Mouse (Mus musculus) right cerebral cortex, postnatal 25 days (tissue): Measurements from ENCODE around the gene 4931406P16Rik.

Experiments
- DNase-seq: peaks from one replicate; pipeline ENCODE4 v3.0.0; 2022

Gene 4931406P16Rik

DNA sequence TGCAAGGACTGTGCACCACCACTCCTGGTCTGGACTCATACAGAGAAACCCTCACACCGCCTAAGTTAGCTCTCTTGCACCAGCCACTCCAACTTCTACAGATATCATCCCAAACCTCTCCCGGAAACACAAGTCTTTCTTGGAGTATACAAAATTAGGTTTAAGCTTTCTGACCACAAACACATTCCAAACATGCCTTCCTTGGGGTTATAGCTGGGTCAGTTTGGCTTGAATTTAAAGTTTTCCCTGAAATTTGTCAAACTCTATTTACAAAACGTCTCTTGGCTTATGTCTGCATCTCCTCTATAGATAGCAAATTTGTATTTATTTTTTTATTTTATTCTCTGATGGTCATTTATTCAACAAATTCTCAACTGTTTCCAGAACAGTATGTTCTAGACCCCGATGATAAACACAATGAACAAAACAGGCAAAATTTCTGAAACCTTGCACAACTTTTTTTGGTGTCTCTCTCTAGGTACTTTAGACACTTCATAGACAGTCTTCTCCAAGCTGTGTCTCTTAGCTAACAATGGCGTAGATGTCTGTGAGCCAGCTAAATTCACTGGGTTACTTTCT lies 4.1 kb downstream of the 4931406P16Rik start:
- no peak for DNase-seq

DNA sequence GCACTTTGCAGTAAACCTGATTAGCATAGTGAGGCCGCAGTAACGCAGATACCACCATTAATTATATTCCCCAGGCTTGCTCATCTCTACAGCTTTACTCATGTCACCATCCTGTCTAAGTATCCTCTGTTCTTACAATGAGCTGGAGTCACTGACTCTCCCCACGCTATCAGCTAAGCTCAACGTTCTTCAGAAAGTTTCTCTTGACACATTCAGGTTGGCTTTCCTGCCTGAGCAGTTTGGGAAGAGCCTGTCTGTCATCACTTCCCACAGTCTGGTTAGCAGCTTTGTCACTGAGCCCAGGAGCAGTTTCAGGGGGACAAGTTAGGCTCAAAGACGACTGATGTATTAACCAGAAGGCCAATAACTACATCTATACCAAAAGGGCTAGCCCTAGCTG lies 4.8 kb downstream of the 4931406P16Rik start:
- DNase-seq, result no peak

DNA sequence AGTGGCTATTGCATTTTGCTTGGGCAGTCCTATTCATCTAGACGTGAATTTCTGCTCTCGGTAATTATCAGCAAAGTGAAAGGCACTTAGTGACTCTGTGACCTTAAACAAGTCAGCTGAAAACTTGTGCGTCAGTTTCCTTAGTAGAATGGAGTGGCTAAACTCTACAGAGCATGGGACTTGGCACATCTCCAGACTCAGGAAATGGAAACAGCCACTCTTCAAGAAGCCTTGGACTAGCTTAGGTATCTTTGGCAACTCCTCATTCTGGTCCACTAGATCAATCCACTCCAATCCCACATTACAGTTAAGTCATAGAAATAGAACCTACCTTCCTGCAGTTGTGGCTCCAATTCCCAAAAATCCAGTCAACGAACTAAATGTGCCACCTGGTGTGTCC lies 7.9 kb downstream of the 4931406P16Rik start:
- no peak for DNase-seq

DNA sequence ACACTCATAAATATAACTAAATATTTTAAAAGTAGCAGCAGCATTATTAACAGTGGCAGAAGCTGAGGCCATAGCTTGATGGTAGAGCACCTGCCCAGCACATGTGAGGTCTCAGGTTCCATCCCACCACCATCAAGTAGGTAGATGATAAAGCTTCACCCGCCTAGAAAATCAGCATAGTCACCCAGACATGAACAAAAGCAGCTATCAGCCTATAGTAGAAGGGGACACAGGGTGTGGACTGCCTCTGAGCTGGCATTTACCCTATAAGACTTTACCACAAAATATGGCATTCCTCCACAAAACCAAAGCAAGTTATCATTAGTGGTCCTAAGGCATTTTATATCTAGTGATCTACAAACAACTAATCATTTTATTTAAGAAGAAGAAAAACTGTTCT lies 10.7 kb downstream of the 4931406P16Rik start:
- DNase-seq, result no peak

GRCm38 (mm10) chr7:34301952-34302351 lies 11.4 kb downstream of the 4931406P16Rik start:
- no peak for DNase-seq

GRCm38 (mm10) chr7:34298818-34299217 lies 14.5 kb downstream of the 4931406P16Rik start:
- DNase-seq, result no peak

DNA sequence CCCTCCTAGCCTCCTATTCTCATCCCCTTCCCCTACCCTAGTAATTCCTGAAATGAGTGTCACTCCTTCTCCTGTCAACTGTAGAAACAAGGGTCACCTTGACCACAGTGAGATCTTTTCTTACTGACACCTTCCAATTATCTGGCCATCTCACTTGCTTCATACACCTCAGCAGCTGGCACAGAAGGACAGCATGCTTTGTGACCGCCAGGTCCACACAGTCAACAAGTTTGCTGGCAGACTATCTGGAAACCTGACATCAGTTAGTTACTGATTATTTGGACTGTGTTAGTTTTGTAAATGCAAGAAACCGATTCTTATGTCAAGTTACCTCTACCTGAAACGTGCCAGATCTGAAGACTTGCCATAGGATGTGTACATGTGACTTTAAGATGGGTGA lies 17.2 kb downstream of the 4931406P16Rik start:
- no peak for DNase-seq

- no peak for DNase-seq
Measured at GRCm38 (mm10) chr7:34292633-34293032, 20.7 kb downstream of the 4931406P16Rik start.

GRCm38 (mm10) chr7:34291265-34291664 lies 22.1 kb downstream of the 4931406P16Rik start:
- no peak for DNase-seq

GRCm38 (mm10) chr7:34290450-34291151 lies 22.8 kb downstream of the 4931406P16Rik start:
- no peak for DNase-seq

DNA sequence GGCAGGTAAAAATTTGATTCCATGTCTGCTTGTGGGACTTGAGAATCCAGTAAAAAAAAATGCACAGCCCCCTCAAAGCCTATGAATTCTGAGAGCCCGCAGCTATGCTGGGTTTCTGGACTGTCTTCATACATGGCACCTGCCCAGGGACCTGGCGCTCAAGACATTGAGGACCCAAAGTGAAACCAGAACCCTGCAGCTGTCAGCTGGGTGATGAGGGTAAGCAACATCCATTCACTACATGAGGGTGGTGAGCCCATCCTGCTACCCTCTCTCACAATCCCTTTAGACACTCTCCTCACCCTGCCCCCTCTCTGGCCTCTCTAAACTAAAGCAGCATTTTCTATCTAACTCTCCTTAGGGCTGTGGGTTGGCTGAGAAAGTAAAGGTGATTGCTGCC lies 35.7 kb downstream of the 4931406P16Rik start:
- no peak for DNase-seq

DNA sequence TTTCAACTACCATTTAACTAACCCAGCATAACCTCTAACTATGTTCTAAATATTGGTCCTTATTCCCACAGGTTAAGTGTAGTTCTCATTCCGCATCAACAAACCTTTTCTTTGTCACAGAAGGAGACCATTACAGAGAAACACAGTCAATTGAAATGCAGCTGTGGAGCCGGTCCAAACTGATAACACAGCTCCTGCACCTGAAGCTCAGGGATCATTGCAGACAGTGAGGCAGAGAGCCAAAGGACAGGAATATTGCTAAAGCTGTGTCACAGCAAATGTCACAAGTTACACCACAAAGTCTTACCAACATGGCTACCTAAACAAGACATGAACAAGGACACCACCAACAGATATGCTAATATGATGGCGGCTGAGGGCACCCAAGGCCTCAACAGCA lies 37.3 kb downstream of the 4931406P16Rik start:
- DNase-seq, result no peak

GRCm38 (mm10) chr7:34272465-34272864 lies 40.9 kb downstream of the 4931406P16Rik start:
- DNase-seq, result no peak

- no peak for DNase-seq
Measured at GRCm38 (mm10) chr7:34268463-34268862, 44.9 kb downstream of the 4931406P16Rik start.

DNA sequence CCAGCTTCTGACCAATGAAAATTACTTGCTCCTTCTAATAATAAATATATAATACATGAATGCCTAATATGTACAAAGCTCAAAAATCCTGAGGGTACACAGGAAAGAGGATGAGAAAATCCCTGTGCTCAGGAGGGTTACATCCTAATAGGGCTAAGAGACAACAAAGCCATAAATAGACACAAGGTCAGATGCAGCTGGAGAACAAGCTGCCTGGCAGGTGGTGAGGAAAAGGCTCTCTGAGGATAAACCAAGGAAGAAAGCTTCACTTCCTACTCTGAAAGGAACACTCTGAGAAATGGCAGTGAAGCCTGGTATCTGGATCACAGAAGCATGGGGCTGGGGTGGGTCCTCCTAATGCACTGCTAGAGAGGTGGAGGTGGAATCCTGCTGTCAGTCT lies 46.9 kb downstream of the 4931406P16Rik start:
- no peak for DNase-seq

DNA sequence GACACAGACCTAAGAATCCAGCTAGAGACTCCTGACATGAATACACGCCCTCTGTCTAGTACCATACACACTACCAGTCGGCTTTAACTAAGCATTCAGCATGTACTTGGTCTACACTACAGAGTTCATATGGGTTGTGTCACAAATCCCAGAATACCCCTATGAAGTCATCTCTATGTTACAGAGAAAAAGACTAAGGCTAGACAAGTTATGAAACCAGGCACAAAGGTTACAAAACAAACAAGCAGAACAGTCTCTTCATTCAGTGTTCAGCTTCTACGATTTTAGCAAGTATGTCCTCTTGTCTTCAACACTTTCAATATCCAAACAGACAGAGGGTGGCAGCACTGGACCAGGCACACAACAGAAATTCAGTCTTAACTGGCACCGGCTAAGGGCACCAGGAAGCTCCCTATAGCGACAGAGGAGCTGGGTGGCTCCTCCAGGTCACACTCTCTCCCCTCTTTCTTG lies 47.4 kb downstream of the 4931406P16Rik start:
- peak; percentile 28 for DNase-seq

GRCm38 (mm10) chr7:34263437-34263836 lies 49.9 kb downstream of the 4931406P16Rik start:
- no peak for DNase-seq

DNA sequence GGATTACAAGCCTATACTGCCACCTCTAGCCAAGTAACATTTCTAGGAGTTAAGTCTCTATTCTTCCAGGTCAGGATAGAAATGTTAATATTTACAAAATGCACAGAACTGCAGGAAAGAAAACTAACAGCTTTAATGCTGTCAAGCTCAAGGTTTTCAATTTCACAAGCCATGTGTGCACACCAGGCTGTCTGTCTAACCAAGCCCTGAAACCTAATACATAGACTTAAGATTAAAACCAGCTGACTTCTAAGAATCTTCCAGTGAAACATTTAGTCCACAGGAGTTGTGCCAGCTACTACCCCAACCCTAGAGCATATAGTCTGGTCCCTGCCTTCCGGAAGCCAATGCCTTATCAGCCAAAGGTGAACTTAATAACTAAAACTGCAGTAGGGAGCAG lies 54.9 kb downstream of the 4931406P16Rik start:
- DNase-seq, result no peak

DNA sequence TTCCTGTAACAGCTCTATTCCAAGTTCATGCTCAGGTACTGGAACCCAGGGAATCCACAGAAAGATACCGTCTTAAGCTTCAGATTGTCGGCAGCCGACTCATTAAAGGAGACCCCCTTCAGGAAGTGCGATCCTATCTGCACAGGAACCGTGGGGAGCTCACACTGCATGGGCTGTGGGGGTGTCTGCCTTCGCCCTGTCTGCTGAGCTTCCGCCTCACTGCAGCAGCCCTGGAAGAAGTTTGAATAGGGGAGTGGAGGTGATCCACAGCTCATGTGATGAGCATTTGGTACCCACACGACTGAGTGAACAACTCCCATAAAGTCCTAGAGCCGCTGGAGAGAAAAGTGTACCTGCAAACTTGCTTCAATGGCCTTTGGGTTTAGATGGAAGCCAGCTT lies 56.1 kb downstream of the 4931406P16Rik start:
- peak; percentile 21 for DNase-seq

DNA sequence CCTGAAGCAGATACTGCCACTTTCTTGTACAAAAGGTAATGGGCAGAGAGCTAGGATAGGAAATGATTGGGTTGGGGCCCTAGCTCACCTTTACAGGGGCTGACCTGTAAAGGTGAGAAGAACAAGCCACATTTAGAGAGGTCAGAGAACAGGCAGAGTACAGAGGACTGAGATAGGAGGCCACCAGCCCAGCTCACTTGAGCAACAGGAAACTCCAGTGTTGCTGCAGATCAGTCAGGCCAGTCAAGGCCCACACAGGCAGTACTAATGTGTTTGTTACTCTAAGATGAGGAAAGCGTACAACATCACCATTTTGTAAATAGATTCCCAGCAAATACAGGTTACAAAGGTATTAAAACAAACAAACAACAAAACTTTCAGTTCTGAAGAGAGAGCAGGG lies 57.4 kb downstream of the 4931406P16Rik start:
- DNase-seq, result no peak

DNA sequence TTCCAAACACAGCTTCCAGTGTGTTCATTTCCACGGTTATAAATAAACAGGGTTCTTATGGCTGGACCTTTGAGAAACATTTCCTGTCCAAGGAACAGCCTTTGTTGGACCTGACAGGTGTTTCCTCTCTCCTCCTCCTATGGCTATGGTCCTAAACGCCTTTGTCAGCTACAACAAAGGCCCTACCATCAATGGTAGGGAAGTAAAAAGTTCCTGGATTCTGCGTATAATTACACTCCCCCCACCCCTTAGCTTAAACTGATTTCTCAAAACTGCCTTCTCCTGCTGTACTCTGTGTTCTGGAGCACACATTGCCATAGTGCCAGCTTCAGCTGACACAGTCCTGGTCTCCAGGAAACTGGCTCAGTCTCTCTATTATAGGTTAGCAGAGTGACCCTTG lies 58.2 kb downstream of the 4931406P16Rik start:
- no peak for DNase-seq

DNA sequence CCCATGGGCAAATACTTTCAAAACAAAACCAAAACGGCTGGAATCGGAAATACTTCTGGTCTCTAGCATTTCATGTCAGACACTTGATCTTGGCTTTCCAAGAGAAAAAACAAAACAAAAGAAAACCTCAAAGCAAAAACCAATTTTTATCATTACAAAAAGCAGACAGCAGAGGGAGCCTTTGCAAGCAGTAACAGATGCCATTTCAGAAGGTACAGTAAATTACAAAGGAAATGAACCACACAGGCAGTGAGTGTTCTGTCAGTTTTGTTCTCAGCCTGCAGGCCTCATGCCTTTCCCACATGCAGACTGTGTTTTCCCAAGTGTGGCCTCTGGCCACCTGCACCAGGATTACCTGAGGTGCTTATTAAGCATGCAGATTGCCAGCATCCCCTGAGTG lies 61.3 kb downstream of the 4931406P16Rik start:
- DNase-seq, result no peak

GRCm38 (mm10) chr7:34250738-34251137 lies 62.6 kb downstream of the 4931406P16Rik start, which contains the start of gene Gm6096:
TSS of gene Gm6096 (plus strand) at chr7:34251038.
- no peak for DNase-seq

- no peak for DNase-seq
Measured at GRCm38 (mm10) chr7:34246870-34247499, 66.4 kb downstream of the 4931406P16Rik start.
